Mouse (Mus musculus): Measurements from ENCODE around the gene Nucks1.

DNA sequence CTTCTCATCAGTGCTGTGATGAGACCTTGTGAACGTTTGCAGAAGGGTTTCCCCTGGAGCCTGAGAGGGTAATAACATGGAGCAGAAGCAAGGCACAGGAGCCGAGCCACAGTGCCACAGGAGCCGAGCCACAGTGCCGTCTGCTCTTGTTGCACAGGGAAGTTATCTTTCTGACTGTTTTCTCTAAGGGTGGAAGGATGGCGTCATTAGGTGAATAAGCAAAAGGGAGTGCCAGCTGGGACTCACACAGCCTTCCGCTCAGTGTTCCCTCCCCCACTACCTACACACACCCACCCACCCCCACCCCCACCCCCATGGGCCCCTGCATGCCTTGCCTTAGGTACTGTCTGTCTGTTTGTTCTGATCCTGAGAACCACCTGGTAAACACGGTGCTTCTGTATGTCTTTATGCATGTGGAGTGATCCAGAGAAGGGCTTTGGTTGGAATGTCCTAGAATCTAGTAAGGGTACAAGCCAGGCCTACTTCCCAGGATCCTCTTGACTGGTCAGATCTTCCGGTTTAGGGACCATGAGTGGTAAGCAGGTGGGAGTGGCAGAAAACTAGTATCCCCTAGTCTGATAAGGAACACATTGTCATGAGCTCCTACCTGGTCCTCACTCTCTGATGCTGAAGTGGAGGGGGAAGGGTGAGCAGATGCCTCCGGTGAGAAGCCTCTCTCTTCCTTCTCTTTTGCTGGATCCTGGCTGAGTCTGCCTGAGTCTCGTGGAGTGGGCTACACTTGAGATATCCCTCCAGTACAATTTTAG, 35.5 kb downstream of the Nucks1 start:
- TF ChIP-seq POLR2A (IDR thresholded peaks at IDR 0.05; ENCODE audit: low read depth, low read length) (no peak), CTCF (IDR thresholded peaks at IDR 0.05; ENCODE audit: extremely low read depth, insufficient read length, insufficient replicate concordance, low read depth, low read length) (no peak)
